In the genomic region with DNA sequence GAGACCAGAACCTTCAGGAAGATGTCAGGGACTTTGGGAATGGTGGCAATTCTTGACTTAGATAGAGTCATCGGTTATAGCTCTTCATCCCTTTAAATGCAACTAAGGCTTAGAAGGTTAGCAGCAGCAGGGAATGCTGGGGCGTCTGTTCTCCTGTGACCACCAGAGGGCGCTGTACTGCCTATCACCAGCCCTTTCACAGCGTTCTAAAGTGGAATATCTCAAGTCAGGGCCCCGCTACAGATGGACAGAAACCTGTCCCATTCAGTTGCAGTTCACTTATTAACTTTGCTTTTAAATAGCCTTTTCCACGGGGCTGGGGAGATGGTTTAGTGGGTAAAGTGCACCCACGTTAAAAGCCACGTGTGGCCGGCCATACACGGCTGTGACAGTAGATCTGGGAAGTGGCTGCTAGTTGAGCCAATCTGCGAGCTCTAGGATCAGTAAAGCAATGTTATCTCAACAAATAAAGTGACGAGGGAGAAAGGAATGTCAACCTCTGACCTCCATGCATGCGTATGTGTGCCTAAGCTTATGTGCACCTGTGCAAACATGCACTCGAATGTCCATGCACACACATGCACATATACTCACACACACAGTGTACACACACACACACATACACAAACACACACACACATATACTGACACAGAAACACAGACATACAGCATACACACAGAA, we compare ENCODE assay signal across 8 mouse cellular contexts.
DNase-seq lines count a peak whose midpoint lies in the region; ATAC-seq lines count a peak whose summit lies in the region.

No protein-coding gene starts in this region.

- H3K4me3 ChIP-seq in liver, embryonic 15.5 days (replicated peaks) = no peak overlapping the region

- 37% methylated on average over 14 of the region's 14 CpGs for WGBS in liver, embryonic 15.5 days (ENCODE audit: insufficient replicate concordance)

- H3K27ac ChIP-seq in liver, embryonic 15.5 days (replicated peaks) = no peak overlapping the region

- H3K36me3 ChIP-seq in liver, embryonic 15.5 days (replicated peaks) = no peaks in the 10 kb centered on the region

- H3K4me1 ChIP-seq in liver, embryonic 15.5 days (replicated peaks) = no peaks in the 10 kb centered on the region

- H3K9ac ChIP-seq in liver, embryonic 15.5 days = no peak overlapping the region

- H3K4me2 ChIP-seq in liver, embryonic 15.5 days = 0 out of 2 replicates have a peak overlapping the region, but pooled peaks have one; percentile 15

- H3K27me3 ChIP-seq in liver, embryonic 15.5 days = no peaks in the 10 kb centered on the region

- H3K9me3 ChIP-seq in liver, embryonic 15.5 days (replicated peaks) = no peaks in the 10 kb centered on the region

- ATAC-seq in frontal cortex, adult (ENCODE audit: low TSS enrichment) = peak; percentile 95
- no peak for ATAC-seq in liver, embryonic 15.5 days (ENCODE audit: insufficient read depth)

- peak; percentile 67 for DNase-seq in urinary bladder, postnatal 14 days (ENCODE audit: low spot score)
- DNase-seq in urinary bladder, postnatal 25 days (ENCODE audit: low spot score) = no peak
- peak; percentile 44 for DNase-seq in c-Kit-positive CD71-positive TER-119-positive erythroid progenitor cells, embryonic 14.5 days (ENCODE audit: low spot score)
- DNase-seq in kidney, postnatal 25 days = peak; percentile 75 to 82
- peak; percentile 70 for DNase-seq in retina, postnatal 1 day
- peak; percentile 81 for DNase-seq in thymus, postnatal 4 days
